Mouse (Mus musculus): ENCODE results near the gene Tars2. TPM values are rescaled to one million over a fixed set of nuclear protein-coding genes. Genes with fewer than 3 reads are reported as not detected.

Gene Tars2
- polyA plus RNA-seq, 1 experiment from 2014 or later, result 56.6 TPM

- peaks cover 20% of the 10 kb centered on the region for H3K4me1 ChIP-seq (ENCODE audit: control insufficient read depth, insufficient read depth, low read length)
- H3K4me3 ChIP-seq (ENCODE audit: low read length), result no peak overlapping the region
- 38% methylated on average over 8 of the region's 8 CpGs for WGBS
- no peaks in the 10 kb centered on the region for H3K9me3 ChIP-seq (ENCODE audit: control insufficient read depth, low read length)
- H3K4me2 ChIP-seq (replicated peaks; ENCODE audit: low read depth, low read length), result no peak overlapping the region
- peaks cover 42% of the 10 kb centered on the region for H3K36me3 ChIP-seq (ENCODE audit: control insufficient read depth, insufficient read depth, low read length)
- peak overlapping the region; percentile 78 for H3K27ac ChIP-seq (ENCODE audit: low read depth, low read length)
- ATAC-seq (ENCODE audit: low FRiP score, low TSS enrichment), result peak; percentile 47
- no peak overlapping the region for H3K9ac ChIP-seq (ENCODE audit: low read depth, low read length)
- H3K27me3 ChIP-seq (ENCODE audit: control insufficient read depth, insufficient read depth, low read length), result no peaks in the 10 kb centered on the region
Observed at GRCm38 (mm10) chr3:95740406-95740805, 19.6 kb downstream of the Tars2 start.

DNA sequence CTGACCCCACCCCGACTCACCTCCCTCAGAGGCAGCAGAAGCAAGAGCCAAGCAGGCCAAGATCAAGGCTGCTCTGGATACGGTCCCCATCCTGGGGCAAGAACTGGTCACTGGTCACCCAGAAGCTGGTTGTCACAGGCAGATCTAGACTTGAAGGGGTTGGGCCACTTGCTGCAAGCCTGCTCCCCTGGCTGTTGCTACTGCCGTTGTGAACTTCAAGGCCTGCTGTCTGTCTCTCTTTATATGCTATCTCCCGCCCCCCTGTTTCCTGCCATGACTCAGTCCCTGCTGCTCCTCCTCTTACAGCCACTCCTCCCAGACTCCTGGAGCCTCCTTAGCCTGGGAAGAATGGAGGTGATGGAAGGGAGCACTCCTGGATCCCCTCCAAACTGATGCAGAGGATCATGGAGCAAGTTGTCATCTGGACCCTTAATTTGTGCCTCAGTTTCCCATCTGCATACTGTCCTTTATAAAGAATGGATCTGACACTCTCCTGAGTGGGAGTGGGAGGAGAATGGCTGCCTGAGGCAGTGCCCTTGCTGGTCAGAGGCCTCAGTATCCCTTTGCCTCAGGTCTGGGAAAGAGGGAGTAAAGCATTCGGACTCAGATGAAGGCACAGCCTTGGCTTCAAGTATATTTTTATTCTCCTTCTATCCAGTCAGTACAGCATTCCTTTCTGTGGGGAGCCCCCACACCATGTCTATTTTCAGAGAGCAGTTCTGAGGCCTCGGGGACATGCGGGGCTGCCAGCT, 20.5 kb downstream of the Tars2 start, which contains the start of gene Ecm1:
Ecm1 (minus strand) TSS at position 217 of the 752 bp plus-strand sequence.
- ATAC-seq (ENCODE audit: low FRiP score, low TSS enrichment), result peak; percentile 41; the same call in 1 of the 2 replicates
- Histone ChIP-seq H3K9ac (ENCODE audit: low read depth, low read length) (peak within 1 kb of the TSS; percentile 32; the same call in 1 of the 2 replicates), H3K27me3 (ENCODE audit: control insufficient read depth, insufficient read depth, low read length) (no peaks in the 10 kb centered on the region), H3K4me3 (ENCODE audit: low read length) (peak within 1 kb of the TSS; percentile 22), H3K9me3 (ENCODE audit: control insufficient read depth, low read length) (no peaks in the 10 kb centered on the region), H3K4me2 (replicated peaks; ENCODE audit: low read depth, low read length) (peak within 1 kb of the TSS; percentile 39), H3K4me1 (ENCODE audit: control insufficient read depth, insufficient read depth, low read length) (peaks cover 20% of the 10 kb centered on the region), H3K27ac (ENCODE audit: low read depth, low read length) (peak within 1 kb of the TSS; percentile 78), H3K36me3 (ENCODE audit: control insufficient read depth, insufficient read depth, low read length) (peaks cover 42% of the 10 kb centered on the region)
- 58% methylated on average over 7 of the region's 7 CpGs for WGBS

GRCm38 (mm10) chr3:95735071-95735670, 24.8 kb downstream of the Tars2 start:
- Histone ChIP-seq H3K27ac (ENCODE audit: low read depth, low read length) (no peak overlapping the region), H3K4me1 (ENCODE audit: control insufficient read depth, insufficient read depth, low read length) (peaks cover 25% of the 10 kb centered on the region), H3K36me3 (ENCODE audit: control insufficient read depth, insufficient read depth, low read length) (peaks cover 19% of the 10 kb centered on the region), H3K4me2 (replicated peaks; ENCODE audit: low read depth, low read length) (no peak overlapping the region), H3K9ac (ENCODE audit: low read depth, low read length) (no peak overlapping the region), H3K4me3 (ENCODE audit: low read length) (no peak overlapping the region), H3K27me3 (ENCODE audit: control insufficient read depth, insufficient read depth, low read length) (no peaks in the 10 kb centered on the region), H3K9me3 (ENCODE audit: control insufficient read depth, low read length) (no peaks in the 10 kb centered on the region)
- ATAC-seq (ENCODE audit: low FRiP score, low TSS enrichment), result no peak
- 79% methylated on average over 12 of the region's 12 CpGs for WGBS

GRCm38 (mm10) chr3:95734092-95734702, 25.8 kb downstream of the Tars2 start:
- no peaks in the 10 kb centered on the region for H3K9me3 ChIP-seq (ENCODE audit: control insufficient read depth, low read length)
- 82% methylated on average over 13 of the region's 13 CpGs for WGBS
- H3K4me2 ChIP-seq (replicated peaks; ENCODE audit: low read depth, low read length), result no peak overlapping the region
- H3K9ac ChIP-seq (ENCODE audit: low read depth, low read length), result no peak overlapping the region
- peaks cover 19% of the 10 kb centered on the region for H3K4me1 ChIP-seq (ENCODE audit: control insufficient read depth, insufficient read depth, low read length)
- ATAC-seq (ENCODE audit: low FRiP score, low TSS enrichment), result no peak
- H3K27me3 ChIP-seq (ENCODE audit: control insufficient read depth, insufficient read depth, low read length), result no peaks in the 10 kb centered on the region
- no peak overlapping the region for H3K4me3 ChIP-seq (ENCODE audit: low read length)
- peaks cover 19% of the 10 kb centered on the region for H3K36me3 ChIP-seq (ENCODE audit: control insufficient read depth, insufficient read depth, low read length)
- H3K27ac ChIP-seq (ENCODE audit: low read depth, low read length), result no peak overlapping the region

GRCm38 (mm10) chr3:95732744-95733521, 27.1 kb downstream of the Tars2 start:
- Histone ChIP-seq H3K4me1 (ENCODE audit: control insufficient read depth, insufficient read depth, low read length) (peaks cover 12% of the 10 kb centered on the region; the same call in 1 of the 2 replicates), H3K36me3 (ENCODE audit: control insufficient read depth, insufficient read depth, low read length) (peaks cover 19% of the 10 kb centered on the region), H3K4me2 (replicated peaks; ENCODE audit: low read depth, low read length) (no peak overlapping the region), H3K9ac (ENCODE audit: low read depth, low read length) (no peak overlapping the region; the same call in 1 of the 2 replicates), H3K9me3 (ENCODE audit: control insufficient read depth, low read length) (no peaks in the 10 kb centered on the region), H3K27ac (ENCODE audit: low read depth, low read length) (no peak overlapping the region), H3K4me3 (ENCODE audit: low read length) (no peak overlapping the region), H3K27me3 (ENCODE audit: control insufficient read depth, insufficient read depth, low read length) (no peaks in the 10 kb centered on the region)
- no peak for ATAC-seq (ENCODE audit: low FRiP score, low TSS enrichment)
- WGBS, result 85% methylated on average over 11 of the region's 11 CpGs

- H3K4me3 ChIP-seq (ENCODE audit: low read length), result no peak overlapping the region
- H3K4me2 ChIP-seq (replicated peaks; ENCODE audit: low read depth, low read length), result no peak overlapping the region
- WGBS, result 97% methylated on average over 9 of the region's 9 CpGs
- H3K4me1 ChIP-seq (ENCODE audit: control insufficient read depth, insufficient read depth, low read length), result peaks cover 8% of the 10 kb centered on the region; the same call in 1 of the 2 replicates
- H3K27me3 ChIP-seq (ENCODE audit: control insufficient read depth, insufficient read depth, low read length), result no peaks in the 10 kb centered on the region
- H3K9me3 ChIP-seq (ENCODE audit: control insufficient read depth, low read length), result no peaks in the 10 kb centered on the region
- no peak for ATAC-seq (ENCODE audit: low FRiP score, low TSS enrichment)
- H3K36me3 ChIP-seq (ENCODE audit: control insufficient read depth, insufficient read depth, low read length), result peaks cover 19% of the 10 kb centered on the region
- no peak overlapping the region for H3K27ac ChIP-seq (ENCODE audit: low read depth, low read length)
- H3K9ac ChIP-seq (ENCODE audit: low read depth, low read length), result no peak overlapping the region
Observed at GRCm38 (mm10) chr3:95732297-95732696, 27.7 kb downstream of the Tars2 start.

DNA sequence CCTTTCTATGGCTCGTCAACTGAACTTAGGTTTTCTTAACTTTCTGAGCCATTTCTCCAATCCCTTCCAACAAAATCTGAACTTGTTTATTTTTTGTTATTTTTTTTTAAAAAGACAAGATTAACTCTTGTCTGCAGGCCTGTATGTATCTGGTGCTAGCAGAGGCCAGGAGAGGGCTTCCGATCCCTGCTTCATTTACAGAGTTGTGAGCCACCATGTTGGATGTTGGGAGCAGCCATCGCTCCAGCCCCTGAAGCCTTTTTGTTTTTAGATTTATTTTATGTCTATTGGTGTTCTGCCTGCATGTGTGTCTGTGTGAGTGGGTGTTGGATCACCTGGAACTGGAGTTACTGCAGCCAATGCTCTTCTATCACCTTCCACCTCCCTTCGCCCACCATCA, 28.2 kb downstream of the Tars2 start:
- Histone ChIP-seq H3K36me3 (ENCODE audit: control insufficient read depth, insufficient read depth, low read length) (peaks cover 19% of the 10 kb centered on the region), H3K4me1 (ENCODE audit: control insufficient read depth, insufficient read depth, low read length) (peaks cover 7% of the 10 kb centered on the region; the same call in 1 of the 2 replicates), H3K9ac (ENCODE audit: low read depth, low read length) (no peak overlapping the region), H3K9me3 (ENCODE audit: control insufficient read depth, low read length) (no peaks in the 10 kb centered on the region), H3K4me2 (replicated peaks; ENCODE audit: low read depth, low read length) (no peak overlapping the region), H3K27ac (ENCODE audit: low read depth, low read length) (no peak overlapping the region), H3K4me3 (ENCODE audit: low read length) (no peak overlapping the region), H3K27me3 (ENCODE audit: control insufficient read depth, insufficient read depth, low read length) (no peaks in the 10 kb centered on the region)
- no peak for ATAC-seq (ENCODE audit: low FRiP score, low TSS enrichment)
- WGBS, result 88% methylated on average over 4 of the region's 4 CpGs

DNA sequence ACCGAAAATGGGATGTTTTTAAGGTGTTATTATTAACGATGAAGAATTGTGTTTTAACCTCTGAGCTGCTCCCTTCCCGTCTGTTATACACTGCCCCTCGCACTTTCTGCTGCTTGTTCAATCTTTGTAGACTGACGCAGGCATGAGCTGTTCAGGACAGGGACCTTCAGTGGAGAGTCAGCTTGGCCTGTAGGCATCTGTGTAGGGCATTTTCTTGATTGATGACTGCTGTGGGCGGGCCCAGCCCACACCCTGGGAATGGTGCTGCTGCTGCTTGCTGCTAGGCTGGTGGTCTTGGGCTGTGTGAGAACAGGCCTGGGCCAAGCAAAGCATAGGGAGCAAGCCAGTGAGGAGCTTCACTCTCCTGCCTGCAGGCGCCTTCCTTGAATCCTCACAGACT, 29.6 kb downstream of the Tars2 start:
- H3K9me3 ChIP-seq (ENCODE audit: control insufficient read depth, low read length), result no peaks in the 10 kb centered on the region
- peaks cover 7% of the 10 kb centered on the region; the same call in 1 of the 2 replicates for H3K4me1 ChIP-seq (ENCODE audit: control insufficient read depth, insufficient read depth, low read length)
- no peak overlapping the region for H3K9ac ChIP-seq (ENCODE audit: low read depth, low read length)
- 68% methylated on average over 7 of the region's 7 CpGs for WGBS
- H3K27ac ChIP-seq (ENCODE audit: low read depth, low read length), result no peak overlapping the region
- H3K4me3 ChIP-seq (ENCODE audit: low read length), result no peak overlapping the region
- H3K36me3 ChIP-seq (ENCODE audit: control insufficient read depth, insufficient read depth, low read length), result peaks cover 14% of the 10 kb centered on the region
- no peak overlapping the region for H3K4me2 ChIP-seq (replicated peaks; ENCODE audit: low read depth, low read length)
- no peaks in the 10 kb centered on the region for H3K27me3 ChIP-seq (ENCODE audit: control insufficient read depth, insufficient read depth, low read length)
- ATAC-seq (ENCODE audit: low FRiP score, low TSS enrichment), result no peak

All from kidney, embryonic 14.5 days (tissue).